Mouse (Mus musculus) MEL (cell line): ENCODE measurements around the gene Gcsam. TPM values are rescaled to one million over a fixed set of nuclear protein-coding genes. Genes with fewer than 3 reads are reported as not detected.

ENCODE experiments used
- DNase-seq: peaks from one replicate; pipeline ENCODE4 v3.0.0; 2011; ENCODE audit warnings: low read depth, low spot score
- H3K27ac ChIP-seq: 2 replicates; pipeline ENCODE4 v1.5.1; 2012; ENCODE audit warnings: low read depth, mild to moderate bottlenecking, control low read depth, low read length, moderate library complexity; ENCODE audit not compliant: control insufficient read depth
- H3K27me3 ChIP-seq, 2 experiments: fragments of 150-350 bp in 1 of 2; sonication (generic) in 1 of 2; 2 replicates each; pipeline ENCODE4 v1.6.1; 2012; ENCODE audit warnings: low read length in 2 of 2, mild to moderate bottlenecking in 2 of 2, improper control_type of control experiment in 1 of 2, moderate library complexity in 1 of 2; ENCODE audit not compliant: insufficient read depth in 2 of 2, control insufficient read depth in 1 of 2
- H3K36me3 ChIP-seq, 2 experiments: 2 replicates each; pipeline ENCODE4 v1.6.1; 2012 to 2014; ENCODE audit warnings: low read length in 2 of 2, improper control_type of control experiment in 1 of 2, inconsistent platforms in 1 of 2, mild to moderate bottlenecking in 1 of 2; ENCODE audit not compliant: insufficient read depth in 2 of 2, control insufficient read depth in 1 of 2
- H3K4me1 ChIP-seq, 2 experiments: fragments of 150-350 bp in 1 of 2; sonication (generic) in 1 of 2; 2 replicates each; pipeline ENCODE4 v1.6.1; 2012; ENCODE audit warnings: low read length in 2 of 2, improper control_type of control experiment in 1 of 2, mild to moderate bottlenecking in 1 of 2; ENCODE audit not compliant: insufficient read depth in 2 of 2, control insufficient read depth in 1 of 2
- H3K4me3 ChIP-seq, 2 experiments: fragments of 150-350 bp in 1 of 2; sonication (generic) in 1 of 2; 2 replicates each; pipeline ENCODE4 v1.5.1; 2012; ENCODE audit warnings: low read depth in 2 of 2, low read length in 2 of 2, mild to moderate bottlenecking in 2 of 2, moderate library complexity in 2 of 2, control low read depth in 1 of 2, improper control_type of control experiment in 1 of 2; ENCODE audit not compliant: control insufficient read depth in 1 of 2, insufficient read depth in 1 of 2
- H3K79me2 ChIP-seq: 2 replicates; pipeline ENCODE4 v1.6.1; 2012; ENCODE audit warnings: mild to moderate bottlenecking, low read length, moderate library complexity; ENCODE audit not compliant: control insufficient read depth, poor library complexity, insufficient read depth
- H3K9ac ChIP-seq: 2 replicates; pipeline ENCODE4 v1.6.1; 2012; ENCODE audit warnings: low read depth, mild to moderate bottlenecking, control low read depth, low read length, moderate library complexity; ENCODE audit not compliant: control insufficient read depth, poor library complexity, severe bottlenecking
- H3K9me3 ChIP-seq: fragments of 150-350 bp; sonication (generic); replicated peaks from 2 replicates; pipeline ENCODE4 v1.6.1; 2012; ENCODE audit warnings: mild to moderate bottlenecking, low read length, improper control_type of control experiment, moderate library complexity; ENCODE audit not compliant: insufficient read depth
- CHD1 ChIP-seq: IDR thresholded peaks from 2 replicates; pipeline ENCODE4 v1.6.1; 2012; ENCODE audit warnings: low read depth, mild to moderate bottlenecking, inconsistent platforms, low read length, improper control_type of control experiment
- CHD2 ChIP-seq: IDR thresholded peaks from 2 replicates; pipeline ENCODE4 v1.6.1; 2011; ENCODE audit warnings: low read length, improper control_type of control experiment
- CTCF ChIP-seq, 3 experiments: IDR thresholded peaks in 2 of 3; conservative IDR thresholded peaks in 1 of 3; 2 replicates each; pipeline ENCODE4 v1.5.1; 2011 to 2012; ENCODE audit warnings: low read length in 3 of 3, low read depth in 2 of 3, mild to moderate bottlenecking in 2 of 3, improper control_type of control experiment in 1 of 3, inconsistent platforms in 1 of 3, mixed read lengths in 1 of 3, moderate library complexity in 1 of 3; ENCODE audit not compliant: control insufficient read depth in 1 of 3, insufficient read depth in 1 of 3, poor library complexity in 1 of 3, severe bottlenecking in 1 of 3
- E2F4 ChIP-seq: IDR thresholded peaks from 2 replicates; pipeline ENCODE4 v1.6.1; 2011; ENCODE audit warnings: low read depth, low read length, improper control_type of control experiment, borderline replicate concordance
- EP300 ChIP-seq, 2 experiments: IDR thresholded peaks; 2 replicates each; pipeline ENCODE4 v1.6.1; 2011; ENCODE audit warnings: improper control_type of control experiment in 2 of 2, low read length in 2 of 2, low read depth in 1 of 2, mild to moderate bottlenecking in 1 of 2
- GABPA ChIP-seq: IDR thresholded peaks from 2 replicates; pipeline ENCODE4 v1.6.1; 2012; ENCODE audit warnings: low read depth, mild to moderate bottlenecking, inconsistent platforms, low read length, improper control_type of control experiment, moderate library complexity
- HCFC1 ChIP-seq: IDR thresholded peaks from 2 replicates; pipeline ENCODE4 v1.6.1; 2012; ENCODE audit warnings: low read depth, mild to moderate bottlenecking, inconsistent platforms, low read length, improper control_type of control experiment, moderate library complexity
- JUND ChIP-seq: IDR thresholded peaks from 2 replicates; pipeline ENCODE4 v1.6.1; 2011; ENCODE audit warnings: low read depth, mild to moderate bottlenecking, improper control_type of control experiment, low read length
- KAT2A ChIP-seq: conservative IDR thresholded peaks from 2 replicates; pipeline ENCODE4 v1.6.1; 2012; ENCODE audit warnings: low read depth, low read length, improper control_type of control experiment, inconsistent platforms
- MAZ ChIP-seq: IDR thresholded peaks from 2 replicates; pipeline ENCODE4 v1.6.1; 2012; ENCODE audit warnings: low read depth, mild to moderate bottlenecking, inconsistent platforms, low read length, improper control_type of control experiment
- MEF2A ChIP-seq: IDR thresholded peaks from 2 replicates; pipeline ENCODE4 v1.6.1; 2014; ENCODE audit warnings: low read depth, mild to moderate bottlenecking, inconsistent platforms, low read length, improper control_type of control experiment; ENCODE audit not compliant: poor library complexity, insufficient replicate concordance, severe bottlenecking; ENCODE audit errors: extremely low read depth
- MXI1 ChIP-seq: IDR thresholded peaks from 2 replicates; pipeline ENCODE4 v1.6.1; 2011; ENCODE audit warnings: mild to moderate bottlenecking, low read depth, low read length, improper control_type of control experiment
- MYB ChIP-seq: IDR thresholded peaks from 2 replicates; pipeline ENCODE4 v1.6.1; 2011; ENCODE audit warnings: mild to moderate bottlenecking, low read depth, low read length, improper control_type of control experiment
- NELFE ChIP-seq: IDR thresholded peaks from 2 replicates; pipeline ENCODE4 v1.6.1; 2011; ENCODE audit warnings: low read depth, low read length, improper control_type of control experiment
- NRF1 ChIP-seq: IDR thresholded peaks from 2 replicates; pipeline ENCODE4 v1.6.1; 2014; ENCODE audit warnings: low read depth, mild to moderate bottlenecking, inconsistent platforms, low read length, improper control_type of control experiment, moderate library complexity; ENCODE audit not compliant: poor library complexity, insufficient read depth, severe bottlenecking
- POLR2A ChIP-seq, 2 experiments: IDR thresholded peaks; 2 replicates each; pipeline ENCODE4 v1.6.1; 2011 to 2012; ENCODE audit warnings: low read length in 2 of 2, mild to moderate bottlenecking in 2 of 2, control low read depth in 1 of 2, improper control_type of control experiment in 1 of 2, low read depth in 1 of 2, moderate library complexity in 1 of 2; ENCODE audit not compliant: control insufficient read depth in 1 of 2, insufficient read depth in 1 of 2, poor library complexity in 1 of 2
- POLR2AphosphoS2 ChIP-seq: IDR thresholded peaks from 2 replicates; pipeline ENCODE4 v1.6.1; 2011; ENCODE audit warnings: low read length, improper control_type of control experiment
- RAD21 ChIP-seq: IDR thresholded peaks from 2 replicates; pipeline ENCODE4 v1.6.1; 2011; ENCODE audit warnings: mild to moderate bottlenecking, low read depth, low read length, improper control_type of control experiment
- SMC3 ChIP-seq: IDR thresholded peaks from 2 replicates; pipeline ENCODE4 v1.6.1; 2011; ENCODE audit warnings: low read depth, low read length, improper control_type of control experiment
- TAL1 ChIP-seq: IDR thresholded peaks from 2 replicates; pipeline ENCODE4 v1.6.1; 2012; ENCODE audit warnings: mild to moderate bottlenecking, inconsistent platforms, low read length, moderate library complexity, mixed read lengths
- TBP ChIP-seq: IDR thresholded peaks from 2 replicates; pipeline ENCODE4 v1.8.0; 2011; ENCODE audit warnings: low read depth, low read length, improper control_type of control experiment
- USF1 ChIP-seq: IDR thresholded peaks from 2 replicates; pipeline ENCODE4 v1.6.1; 2014; ENCODE audit warnings: low read depth, mild to moderate bottlenecking, inconsistent platforms, low read length, improper control_type of control experiment, moderate library complexity
- USF2 ChIP-seq, 2 experiments: IDR thresholded peaks; 2 replicates each; pipeline ENCODE4 v1.6.1; 2011 to 2012; ENCODE audit warnings: improper control_type of control experiment in 2 of 2, low read length in 2 of 2, borderline replicate concordance in 1 of 2, inconsistent platforms in 1 of 2, low read depth in 1 of 2, mild to moderate bottlenecking in 1 of 2; ENCODE audit not compliant: insufficient read depth in 1 of 2
- ZKSCAN1 ChIP-seq: IDR thresholded peaks from 2 replicates; pipeline ENCODE4 v1.6.1; 2012; ENCODE audit warnings: low read depth, mild to moderate bottlenecking, inconsistent platforms, low read length, improper control_type of control experiment, moderate library complexity
- ZMIZ1 ChIP-seq: IDR thresholded peaks from 2 replicates; pipeline ENCODE4 v1.6.1; 2012; ENCODE audit warnings: low read depth, mild to moderate bottlenecking, inconsistent platforms, low read length, improper control_type of control experiment, moderate library complexity
- polyA plus RNA-seq, 2 experiments: library from polyadenylated mRNA; stranded (reverse) in 1 of 2; unstranded in 1 of 2; fragments of >175 nt in 1 of 2; fragments of >200 nt in 1 of 2; gene quantifications; 2 replicates each; pipeline versions ENCODE4 v1.2.1 to v1.2.4; 2012; ENCODE audit warnings: low replicate concordance in 2 of 2, low read depth in 1 of 2; ENCODE audit not compliant: insufficient read length in 2 of 2, insufficient read depth in 1 of 2, missing spikeins in 1 of 2
- total RNA-seq: library from RNA; depleted of rRNA; stranded (reverse); fragments of 300-350 nt; gene quantifications from 2 replicates; pipeline ENCODE4 v1.2.3, GENCODE M21; 2012

The Gcsam gene
- total and polyA plus RNA-seq, 3 experiments = not detected

- no peak for TF ChIP-seq GABPA
Measured at GRCm38 (mm10) chr16:45609300-45609699, 880 bp upstream of the Gcsam start (continued).

- TF ChIP-seq TBP = no peak
- no peak for TF ChIP-seq EP300 (IDR thresholded peaks at IDR 0.05; ENCODE audit: low read depth in 1 of 2, low read length in 2 of 2)
- TF ChIP-seq USF2 (IDR thresholded peaks at IDR 0.05; ENCODE audit: borderline replicate concordance in 1 of 2, insufficient read depth in 1 of 2, low read depth in 1 of 2, low read length in 2 of 2) = no peak
- TF ChIP-seq ZMIZ1 = no peak
- no peak for TF ChIP-seq USF1
- TF ChIP-seq MEF2A = no peak
- no peak for TF ChIP-seq KAT2A
- no peak for TF ChIP-seq SMC3
- TF ChIP-seq POLR2AphosphoS2 = no peak
- no peak for TF ChIP-seq JUND
- no peak for TF ChIP-seq E2F4
- TF ChIP-seq CHD1 = no peak
- no peak for TF ChIP-seq ZKSCAN1
- no peak for TF ChIP-seq MXI1
- TF ChIP-seq NRF1 = no peak
- TF ChIP-seq HCFC1 = no peak
- TF ChIP-seq CTCF (IDR thresholded peaks at IDR 0.05 in 2 of 3, conservative IDR thresholded peaks at IDR 0.05 in 1 of 3; ENCODE audit: control insufficient read depth in 1 of 3, insufficient read depth in 1 of 3, low read depth in 2 of 3, low read length in 3 of 3, poor library complexity in 1 of 3, severe bottlenecking in 1 of 3) = no peak
- no peak for TF ChIP-seq NELFE
- no peaks in the 10 kb centered on the region for H3K79me2 ChIP-seq
- H3K4me3 ChIP-seq = no peak overlapping the region
- H3K36me3 ChIP-seq = no peaks in the 10 kb centered on the region
- no peaks in the 10 kb centered on the region for H3K4me1 ChIP-seq
- H3K27me3 ChIP-seq = no peaks in the 10 kb centered on the region; a peak in 1 of 4 replicates
- H3K9ac ChIP-seq = no peak overlapping the region
- no peak overlapping the region for H3K27ac ChIP-seq
- no peaks in the 10 kb centered on the region for H3K9me3 ChIP-seq
- no peak for DNase-seq
Measured at GRCm38 (mm10) chr16:45613247-45613646, 3.1 kb downstream of the Gcsam start.

- H3K27me3 ChIP-seq = no peaks in the 10 kb centered on the region; a peak in 1 of 4 replicates
- H3K9ac ChIP-seq = no peak overlapping the region
- DNase-seq = no peak
- H3K9me3 ChIP-seq = no peaks in the 10 kb centered on the region
- no peak overlapping the region for H3K4me3 ChIP-seq
- no peak for TF ChIP-seq POLR2A (IDR thresholded peaks at IDR 0.05; ENCODE audit: control insufficient read depth in 1 of 2, insufficient read depth in 1 of 2, low read depth in 1 of 2, low read length in 2 of 2, poor library complexity in 1 of 2)
- TF ChIP-seq MAZ = no peak
- TF ChIP-seq USF1 = no peak
- TF ChIP-seq EP300 (IDR thresholded peaks at IDR 0.05; ENCODE audit: low read depth in 1 of 2, low read length in 2 of 2) = no peak
- TF ChIP-seq POLR2AphosphoS2 = no peak
- no peak for TF ChIP-seq NRF1
- no peak for TF ChIP-seq CHD2
- no peak for TF ChIP-seq MYB
- TF ChIP-seq CTCF (IDR thresholded peaks at IDR 0.05 in 2 of 3, conservative IDR thresholded peaks at IDR 0.05 in 1 of 3; ENCODE audit: control insufficient read depth in 1 of 3, insufficient read depth in 1 of 3, low read depth in 2 of 3, low read length in 3 of 3, poor library complexity in 1 of 3, severe bottlenecking in 1 of 3) = no peak
- TF ChIP-seq RAD21 = no peak
- no peak for TF ChIP-seq TAL1
- TF ChIP-seq, all 39 proteins: peak for 0
- H3K4me1 ChIP-seq = no peaks in the 10 kb centered on the region
- no peaks in the 10 kb centered on the region for H3K79me2 ChIP-seq
- no peaks in the 10 kb centered on the region; a peak in 1 of 4 replicates for H3K36me3 ChIP-seq
- H3K27ac ChIP-seq = no peak overlapping the region
Measured at GRCm38 (mm10) chr16:45615944-45616343, 5.8 kb downstream of the Gcsam start.
